Mouse (Mus musculus): ENCODE data around the gene Plgrkt. TPM values are rescaled to one million over a fixed set of nuclear protein-coding genes. Genes with fewer than 3 reads are reported as not detected.

Gene Plgrkt
- polyA plus RNA-seq, 1 experiment from 2014 or later: 79.4 TPM

DNA sequence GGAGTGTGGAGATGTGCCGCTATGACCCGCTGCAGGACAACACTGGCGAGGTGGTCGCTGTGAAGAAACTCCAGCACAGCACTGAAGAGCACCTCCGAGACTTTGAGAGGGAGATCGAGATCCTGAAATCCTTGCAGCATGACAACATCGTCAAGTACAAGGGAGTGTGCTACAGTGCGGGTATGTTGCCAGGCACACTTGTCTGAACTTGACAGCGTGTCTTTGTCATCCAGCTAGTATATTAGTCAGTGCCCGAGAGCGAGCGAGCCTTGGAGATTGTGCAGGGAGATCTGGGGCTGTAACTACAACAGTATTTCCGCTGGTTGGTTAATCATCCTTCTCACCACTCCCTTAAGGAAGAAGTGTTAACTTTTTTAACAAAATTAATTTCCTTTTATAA lies 66.3 kb downstream of the Plgrkt start:
- no peaks in the 10 kb centered on the region for H3K9me3 ChIP-seq (replicated peaks)
- no peak for ATAC-seq (ENCODE audit: low FRiP score)
- no peak overlapping the region for H3K4me3 ChIP-seq
- H3K27ac ChIP-seq: no peak overlapping the region
- no peak overlapping the region for H3K9ac ChIP-seq
- WGBS: 91% methylated on average over 13 of the region's 13 CpGs
- peaks cover 44% of the 10 kb centered on the region for H3K36me3 ChIP-seq
- no peaks in the 10 kb centered on the region for H3K4me1 ChIP-seq
- H3K4me2 ChIP-seq (replicated peaks): no peak overlapping the region
- no peaks in the 10 kb centered on the region for H3K27me3 ChIP-seq

Other genes with a start within 250 kb of the Plgrkt start
- gene Jak2, start 115.6 kb downstream of the Plgrkt start, polyA plus RNA-seq (2016; fragmentation: Nextera tagmentation; extraction: Ambion mirVana): 17.4 and 17.5 TPM in 2 replicates
- gene Insl6, start 42.0 kb downstream of the Plgrkt start, polyA plus RNA-seq (2016; fragmentation: Nextera tagmentation; extraction: Ambion mirVana): 5.3 and 6.8 TPM in 2 replicates
- gene Rln1, start 32.7 kb downstream of the Plgrkt start, polyA plus RNA-seq (2016; fragmentation: Nextera tagmentation; extraction: Ambion mirVana): 1.1 and 1.3 TPM in 2 replicates
- gene Cd274, start 65 bp upstream of the Plgrkt start, polyA plus RNA-seq (2016; fragmentation: Nextera tagmentation; extraction: Ambion mirVana): 0.44 and 0.50 TPM in 2 replicates
- gene Pdcd1lg2, start 43.5 kb upstream of the Plgrkt start, polyA plus RNA-seq (2016; fragmentation: Nextera tagmentation; extraction: Ambion mirVana): not detected in 2 replicates
- 17.5 and 20.1 TPM in 2 replicates for gene Ric1, start 154.9 kb upstream of the Plgrkt start, polyA plus RNA-seq (2016; fragmentation: Nextera tagmentation; extraction: Ambion mirVana)